Comparison of ENCODE assay signal across 16 mouse cellular contexts in genomic region chr16:96634097-96634790, GRCm38 (mm10).
DNase-seq lines count a peak whose midpoint lies in the region; ATAC-seq lines count a peak whose summit lies in the region.
"Had no signal": no experiment of that assay in that cellular context is flagged by ENCODE, and none has a peak within 500 bp of the region (broad histone marks: within the 10 kb centered on the region; RNA-seq: fewer than 3 reads in every experiment).

No protein-coding gene starts in this region.

- intact Hi-C loops in left cerebral cortex, postnatal 25 days (cut with DNase I) = loop anchor here (2.0 kb wide), 1 partner anchor 99 kb away; no protein-coding TSS in a partner anchor

- H3K9ac ChIP-seq in forebrain, embryonic 16.5 days (replicated peaks; ENCODE audit: low read depth, low read length) = no peak overlapping the region
- H3K9ac ChIP-seq: lung, embryonic 15.5 days had no signal

- no peaks in the 10 kb centered on the region for H3K9me3 ChIP-seq in forebrain, embryonic 16.5 days (ENCODE audit: control insufficient read depth, low read length)
- no peaks in the 10 kb centered on the region for H3K9me3 ChIP-seq in forebrain, embryonic 10.5 days
- H3K9me3 ChIP-seq: embryonic facial prominence, embryonic 10.5 days; lung, embryonic 15.5 days; megakaryocyte, embryonic 14.5 days had no signal

- DNase-seq in forebrain, embryonic 10.5 days (ENCODE audit: extremely low spot score, low spot score) = no peak
- DNase-seq in right cerebral cortex, adult 18-20 months = peak; percentile 80
- DNase-seq in right cerebral cortex, postnatal 4 days = no peak
- peak; percentile 52 to 90 for DNase-seq in left cerebral cortex, postnatal 25 days (ENCODE audit: low spot score in 2 of 2)
- no peak for DNase-seq in spleen, postnatal 10 days (ENCODE audit: low spot score in 2 of 2)
- DNase-seq: cerebellum, adult 18-20 months; heart, adult 11 months; heart, postnatal 14 days; kidney, adult 2 months; liver had no signal

- H3K27ac ChIP-seq in forebrain, embryonic 16.5 days (ENCODE audit: low read length) = no peak overlapping the region
- no peak overlapping the region for H3K27ac ChIP-seq in forebrain, embryonic 10.5 days
- H3K27ac ChIP-seq: embryonic facial prominence, embryonic 10.5 days; lung, embryonic 15.5 days had no signal

- no peak overlapping the region for H3K4me2 ChIP-seq in forebrain, embryonic 16.5 days (ENCODE audit: low read length)
- H3K4me2 ChIP-seq: lung, embryonic 15.5 days had no signal

- WGBS in forebrain, embryonic 16.5 days = 69% methylated on average over 4 of the region's 4 CpGs
- WGBS in forebrain, embryonic 10.5 days = 90% methylated on average over 4 of the region's 4 CpGs

- 0 out of 2 replicates have a peak, but pooled peaks have one; percentile 38 for ATAC-seq in forebrain, embryonic 16.5 days
- no peak for ATAC-seq in CD4-positive, CD25-positive, alpha-beta regulatory T cell, adult 4 months

- H3K4me3 ChIP-seq in forebrain, embryonic 16.5 days (replicated peaks; ENCODE audit: low read length) = no peak overlapping the region
- no peak overlapping the region for H3K4me3 ChIP-seq in forebrain, embryonic 10.5 days
- H3K4me3 ChIP-seq: embryonic facial prominence, embryonic 10.5 days; lung, embryonic 15.5 days; megakaryocyte, embryonic 14.5 days; myocyte had no signal

- H3K36me3 ChIP-seq in forebrain, embryonic 16.5 days (ENCODE audit: control insufficient read depth, insufficient read depth) = no peaks in the 10 kb centered on the region
- no peaks in the 10 kb centered on the region for H3K36me3 ChIP-seq in forebrain, embryonic 10.5 days (replicated peaks)
- H3K36me3 ChIP-seq: embryonic facial prominence, embryonic 10.5 days; lung, embryonic 15.5 days had no signal

- H3K4me1 ChIP-seq in forebrain, embryonic 16.5 days (replicated peaks; ENCODE audit: control insufficient read depth, insufficient read depth, low read length) = peaks cover 9% of the 10 kb centered on the region
- H3K4me1 ChIP-seq in forebrain, embryonic 10.5 days = no peaks in the 10 kb centered on the region
- H3K4me1 ChIP-seq: embryonic facial prominence, embryonic 10.5 days; lung, embryonic 15.5 days; megakaryocyte, embryonic 14.5 days had no signal

- H3K27me3 ChIP-seq in forebrain, embryonic 16.5 days (replicated peaks; ENCODE audit: control insufficient read depth, insufficient read depth, low read length) = no peaks in the 10 kb centered on the region
- H3K27me3 ChIP-seq in forebrain, embryonic 10.5 days (ENCODE audit: poor library complexity, severe bottlenecking) = no peaks in the 10 kb centered on the region
- H3K27me3 ChIP-seq: lung, embryonic 15.5 days; megakaryocyte, embryonic 14.5 days had no signal

Comparison
In these comparisons a context has a peak if more than half of its experiments do, and no peak if none do; other contexts are left out.
1. DNase-seq: peak in right cerebral cortex, adult 18-20 months (single experiment) and left cerebral cortex, postnatal 25 days (2 of 2); none in forebrain, embryonic 10.5 days (single experiment), right cerebral cortex, postnatal 4 days (single experiment) and spleen, postnatal 10 days (0 of 2).